Mouse (Mus musculus): ENCODE data around the gene Gramd4.

DNA sequence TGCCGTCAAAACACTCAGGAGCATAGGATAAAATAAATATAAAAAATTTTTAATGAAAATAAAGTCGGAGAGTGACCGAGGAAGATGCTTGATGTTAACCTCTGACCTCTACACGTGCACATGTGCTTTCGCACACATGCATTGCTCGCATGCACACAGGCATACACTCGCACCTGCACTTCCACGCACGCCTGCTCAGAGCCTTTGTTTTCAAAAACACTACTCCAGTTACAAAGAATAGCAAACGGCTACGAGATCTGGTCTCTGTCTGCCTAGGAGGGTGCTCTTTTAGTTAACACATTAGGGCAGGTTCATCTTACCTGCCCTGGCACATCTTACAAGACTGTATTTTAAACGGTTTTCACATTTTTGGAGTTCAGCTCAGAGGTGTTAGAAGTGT is 113.8 kb downstream of the Gramd4 start:
- TF ChIP-seq CTCF (conservative IDR thresholded peaks at IDR 0.05; ENCODE audit: insufficient read depth, insufficient read length, low read depth, low read length), result no peak
- no peak for TF ChIP-seq POLR2A (IDR thresholded peaks at IDR 0.05; ENCODE audit: low read depth, low read length)
